10 mouse cellular contexts compared by ENCODE assay signal in the genomic region with DNA sequence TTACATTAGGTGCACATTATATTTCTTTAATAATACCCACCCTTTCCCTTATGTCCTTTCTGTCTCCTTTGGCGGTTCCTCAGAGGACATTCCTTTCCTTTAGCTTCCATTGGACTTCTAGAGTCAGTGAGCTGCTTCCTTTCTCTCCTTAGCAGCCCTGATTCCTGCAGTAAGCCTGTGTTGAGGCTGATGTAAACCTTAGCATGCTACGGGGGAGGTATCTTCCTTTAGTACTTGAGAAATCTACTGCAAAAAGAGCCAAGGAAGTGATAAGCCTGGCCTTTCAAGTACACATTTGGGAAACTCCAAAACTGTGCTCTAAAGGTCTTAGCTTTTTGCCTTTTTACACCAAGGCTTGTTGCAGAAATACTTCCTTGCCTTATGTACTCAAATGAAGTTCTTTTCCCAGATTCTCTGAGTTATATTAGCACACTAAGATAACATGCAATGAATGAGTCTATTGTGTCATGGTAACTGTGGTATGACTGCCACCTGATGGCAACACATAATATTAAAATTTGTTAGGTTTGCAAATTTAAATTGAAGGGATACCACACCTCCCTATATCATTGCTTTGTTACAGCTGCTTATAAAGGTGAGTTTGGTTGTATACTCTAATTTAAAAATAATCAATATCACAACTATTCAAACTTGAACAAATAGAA. TPM values are rescaled to one million over a fixed set of nuclear protein-coding genes. Genes with fewer than 3 reads are reported as not detected.
DNase-seq lines count a peak whose midpoint lies in the region; ATAC-seq and TF ChIP-seq lines count a peak whose summit lies in the region.
"Had no signal": no experiment of that assay in that cellular context is flagged by ENCODE, and none has a peak within 500 bp of the region (broad histone marks: within the 10 kb centered on the region; RNA-seq: fewer than 3 reads in every experiment).

No protein-coding gene starts in this region.

- DNase-seq in forebrain, embryonic 10.5 days (ENCODE audit: extremely low spot score, low spot score): no peak
- DNase-seq in lung, embryonic 14.5 days: peak; percentile 51
- DNase-seq in lung, adult 2 months: no peak
- peak; percentile 39 for DNase-seq in brain, adult 2 months (ENCODE audit: low read depth, low spot score)
- peak; percentile 51 for DNase-seq in naive thymus-derived CD4-positive, alpha-beta T cell, adult 2 months (ENCODE audit: low read depth)
- DNase-seq in thymus, adult 2 months: no peak
- no peak for DNase-seq in gastrocnemius, postnatal 14 days

- no peak for TF ChIP-seq POLR2A in lung, adult 2 months (IDR thresholded peaks at IDR 0.05; ENCODE audit: borderline replicate concordance, extremely low read depth, low read depth, low read length)
- TF ChIP-seq POLR2A in thymus, adult 2 months (IDR thresholded peaks at IDR 0.05; ENCODE audit: control insufficient read depth, extremely low read depth, insufficient read depth, low read length, poor library complexity): no peak

- intact Hi-C loops in gastrocnemius, postnatal 14 days (cut with DNase I; ENCODE audit: low total_unique reads): no loop called here

- no peak overlapping the region for H3K4me2 ChIP-seq in forebrain, embryonic 15.5 days (replicated peaks)
- H3K4me2 ChIP-seq in lung, embryonic 14.5 days: no peak overlapping the region
- H3K4me2 ChIP-seq: heart, embryonic 13.5 days; liver, embryonic 15.5 days had no signal

- ATAC-seq in forebrain, embryonic 15.5 days (replicated peaks): peak; percentile 61; the same call in 1 of the 2 replicates
- ATAC-seq in lung, embryonic 14.5 days (ENCODE audit: insufficient read depth): no peak

- H3K27ac ChIP-seq in forebrain, embryonic 15.5 days (replicated peaks): no peak overlapping the region
- no peak overlapping the region for H3K27ac ChIP-seq in forebrain, embryonic 10.5 days
- no peak overlapping the region for H3K27ac ChIP-seq in lung, embryonic 14.5 days (ENCODE audit: low read depth)
- H3K27ac ChIP-seq in thymus, adult 2 months (ENCODE audit: control insufficient read depth, insufficient read depth, low read length): no peak overlapping the region
- H3K27ac ChIP-seq: heart, embryonic 13.5 days; liver, embryonic 15.5 days had no signal

- peaks cover 11% of the 10 kb centered on the region for H3K36me3 ChIP-seq in forebrain, embryonic 15.5 days
- H3K36me3 ChIP-seq in forebrain, embryonic 10.5 days (replicated peaks): peaks cover 35% of the 10 kb centered on the region
- peaks cover 5% of the 10 kb centered on the region for H3K36me3 ChIP-seq in lung, embryonic 14.5 days (ENCODE audit: insufficient read depth)
- no peaks in the 10 kb centered on the region for H3K36me3 ChIP-seq in thymus, adult 2 months (ENCODE audit: control insufficient read depth, insufficient read depth, low read length)
- H3K36me3 ChIP-seq: liver, embryonic 15.5 days had no signal

- no peaks in the 10 kb centered on the region for H3K9me3 ChIP-seq in forebrain, embryonic 15.5 days
- no peaks in the 10 kb centered on the region for H3K9me3 ChIP-seq in forebrain, embryonic 10.5 days
- no peaks in the 10 kb centered on the region for H3K9me3 ChIP-seq in lung, embryonic 14.5 days (ENCODE audit: low read depth, low read length)
- H3K9me3 ChIP-seq: heart, embryonic 13.5 days; liver, embryonic 15.5 days had no signal

- peak; percentile 46 for TF ChIP-seq CTCF in lung, embryonic 14.5 days (IDR thresholded peaks at IDR 0.05; ENCODE audit: low read depth)
- no peak for TF ChIP-seq CTCF in lung, adult 2 months (IDR thresholded peaks at IDR 0.05; ENCODE audit: insufficient read depth, low read length)
- no peak for TF ChIP-seq CTCF in thymus, adult 2 months (IDR thresholded peaks at IDR 0.05; ENCODE audit: borderline replicate concordance, control insufficient read depth, extremely low read depth, insufficient read depth, low read length, poor library complexity)

- no peaks in the 10 kb centered on the region for H3K4me1 ChIP-seq in forebrain, embryonic 15.5 days
- H3K4me1 ChIP-seq in forebrain, embryonic 10.5 days: no peaks in the 10 kb centered on the region
- H3K4me1 ChIP-seq in lung, embryonic 14.5 days (ENCODE audit: insufficient read depth): no peaks in the 10 kb centered on the region
- no peaks in the 10 kb centered on the region for H3K4me1 ChIP-seq in lung, adult 2 months (ENCODE audit: control insufficient read depth, insufficient read depth, low read length)
- H3K4me1 ChIP-seq in thymus, adult 2 months (replicated peaks; ENCODE audit: control insufficient read depth, insufficient read depth, low read length): no peaks in the 10 kb centered on the region
- H3K4me1 ChIP-seq: heart, embryonic 13.5 days; liver, embryonic 15.5 days had no signal

- H3K4me3 ChIP-seq in forebrain, embryonic 15.5 days: no peak overlapping the region
- H3K4me3 ChIP-seq in forebrain, embryonic 10.5 days: no peak overlapping the region
- no peak overlapping the region for H3K4me3 ChIP-seq in lung, embryonic 14.5 days (ENCODE audit: low read depth, low read length)
- no peak overlapping the region for H3K4me3 ChIP-seq in lung, adult 2 months (replicated peaks; ENCODE audit: extremely low read depth, low read depth, low read length)
- no peak overlapping the region for H3K4me3 ChIP-seq in thymus, adult 2 months (ENCODE audit: control insufficient read depth, insufficient read depth, low read length)
- H3K4me3 ChIP-seq: heart, embryonic 13.5 days; liver, embryonic 15.5 days had no signal

- 82% methylated on average over 2 of the region's 2 CpGs for WGBS in forebrain, embryonic 15.5 days
- WGBS in forebrain, embryonic 10.5 days: 84% methylated on average over 2 of the region's 2 CpGs
- 64% methylated on average over 2 of the region's 2 CpGs for WGBS in lung, embryonic 14.5 days
- WGBS in lung, adult 2 months: 78% methylated on average over 2 of the region's 2 CpGs
- WGBS in thymus, adult 2 months: 94% methylated on average over 2 of the region's 2 CpGs

- H3K9ac ChIP-seq in forebrain, embryonic 15.5 days (replicated peaks): no peak overlapping the region
- no peak overlapping the region for H3K9ac ChIP-seq in lung, embryonic 14.5 days
- H3K9ac ChIP-seq: heart, embryonic 13.5 days; liver, embryonic 15.5 days had no signal

- no peaks in the 10 kb centered on the region for H3K27me3 ChIP-seq in forebrain, embryonic 15.5 days
- no peaks in the 10 kb centered on the region for H3K27me3 ChIP-seq in forebrain, embryonic 10.5 days (ENCODE audit: poor library complexity, severe bottlenecking)
- H3K27me3 ChIP-seq in lung, embryonic 14.5 days (ENCODE audit: insufficient read depth, low read length): no peaks in the 10 kb centered on the region
- H3K27me3 ChIP-seq in thymus, adult 2 months (ENCODE audit: control insufficient read depth, insufficient read depth, low read length): no peaks in the 10 kb centered on the region
- H3K27me3 ChIP-seq: heart, embryonic 13.5 days; liver, embryonic 15.5 days had no signal

RNA-seq across cellular contexts. Expression of a gene that starts 28.4 kb away (rescaled TPM):
- 102 and 112 TPM in 2 replicates for polyA plus RNA-seq in forebrain, embryonic 15.5 days (2015; fragmentation: Nextera tagmentation; extraction: Ambion mirVana)
- polyA plus RNA-seq in forebrain, embryonic 10.5 days (2016; fragmentation: Nextera tagmentation; extraction: Ambion mirVana): 77.0 and 81.1 TPM in 2 replicates
- 72.1 and 82.7 TPM in 2 replicates for polyA plus RNA-seq in lung, embryonic 14.5 days (2014; fragmentation: Nextera tagmentation; extraction: Ambion mirVana)
- 5.3 and 9.0 TPM in 2 replicates for polyA plus RNA-seq in lung, adult 2 months (2012; rRNA removed)
- polyA plus RNA-seq in thymus, adult 2 months (2012; rRNA removed): 4.0 and 6.7 TPM in 2 replicates
- total RNA-seq in gastrocnemius, postnatal 14 days (2021): 10 to 100 TPM; 52.7 to 55.9 TPM

Comparison
In these comparisons a context has a peak if more than half of its experiments do, and no peak if none do; other contexts are left out.
1. DNase-seq: peak in lung, embryonic 14.5 days (single experiment), brain, adult 2 months (single experiment) and naive thymus-derived CD4-positive, alpha-beta T cell, adult 2 months (single experiment); none in forebrain, embryonic 10.5 days (single experiment), lung, adult 2 months (single experiment), thymus, adult 2 months (single experiment) and gastrocnemius, postnatal 14 days (single experiment).